Mouse (Mus musculus): ENCODE results near the gene Rgcc. TPM values are rescaled to one million over a fixed set of nuclear protein-coding genes. Genes with fewer than 3 reads are reported as not detected.

Gene Rgcc
- 52.8 TPM in 2 replicates for polyA plus RNA-seq (2014; fragmentation: Nextera tagmentation; extraction: Ambion mirVana)

GRCm38 (mm10) chr14:79301466-79301875 lies at the start of gene Rgcc:
TSS of gene Rgcc (minus strand) at chr14:79301645.
- Histone ChIP-seq H3K4me2 (ENCODE audit: low read depth, low read length) (peak within 1 kb of the TSS; percentile 99), H3K9me3 (replicated peaks; ENCODE audit: control insufficient read depth, low read length) (no peaks in the 10 kb centered on the region), H3K27ac (replicated peaks; ENCODE audit: low read depth, low read length) (0 out of 2 replicates have a peak within 1 kb of the TSS, but pooled peaks have one; percentile 1), H3K9ac (replicated peaks; ENCODE audit: low read length) (peak within 1 kb of the TSS; percentile 65), H3K36me3 (replicated peaks; ENCODE audit: control insufficient read depth, insufficient read depth, low read depth, low read length) (no peaks in the 10 kb centered on the region), H3K27me3 (ENCODE audit: control insufficient read depth, insufficient read depth, low read length) (no peaks in the 10 kb centered on the region; the same call in 1 of the 2 replicates), H3K4me3 (ENCODE audit: low read depth, low read length) (peak within 1 kb of the TSS; percentile 55), H3K4me1 (ENCODE audit: control insufficient read depth, insufficient read depth, low read length) (peaks cover 5% of the 10 kb centered on the region)
- peak; percentile 97 for ATAC-seq (replicated peaks; ENCODE audit: insufficient number of reproducible peaks, low FRiP score, low TSS enrichment, low read depth)
- peak; percentile 95 for DNase-seq (ENCODE audit: low spot score)
- under 1% methylated on average over 34 of the region's 34 CpGs for WGBS

GRCm38 (mm10) chr14:79346384-79346783 lies 44.9 kb upstream of the Rgcc start:
- H3K9me3 ChIP-seq (replicated peaks; ENCODE audit: control insufficient read depth, low read length): no peaks in the 10 kb centered on the region; the same call in 1 of the 2 replicates
- 79% methylated on average over 3 of the region's 3 CpGs for WGBS
- no peak overlapping the region for H3K27ac ChIP-seq (replicated peaks; ENCODE audit: low read depth, low read length)
- ATAC-seq (replicated peaks; ENCODE audit: insufficient number of reproducible peaks, low FRiP score, low TSS enrichment, low read depth) (no peak), DNase-seq (ENCODE audit: low spot score) (no peak)
- no peak overlapping the region for H3K4me2 ChIP-seq (ENCODE audit: low read depth, low read length)
- no peak overlapping the region for H3K4me3 ChIP-seq (ENCODE audit: low read depth, low read length)
- no peaks in the 10 kb centered on the region for H3K27me3 ChIP-seq (ENCODE audit: control insufficient read depth, insufficient read depth, low read length)
- peaks cover 15% of the 10 kb centered on the region for H3K36me3 ChIP-seq (replicated peaks; ENCODE audit: control insufficient read depth, insufficient read depth, low read depth, low read length)
- H3K4me1 ChIP-seq (ENCODE audit: control insufficient read depth, insufficient read depth, low read length): no peaks in the 10 kb centered on the region
- no peak overlapping the region for H3K9ac ChIP-seq (replicated peaks; ENCODE audit: low read length)

GRCm38 (mm10) chr14:79335613-79336012 lies 34.2 kb upstream of the Rgcc start:
- Histone ChIP-seq H3K9ac (replicated peaks; ENCODE audit: low read length) (no peak overlapping the region), H3K36me3 (replicated peaks; ENCODE audit: control insufficient read depth, insufficient read depth, low read depth, low read length) (peaks cover 2% of the 10 kb centered on the region), H3K9me3 (replicated peaks; ENCODE audit: control insufficient read depth, low read length) (no peaks in the 10 kb centered on the region), H3K4me3 (ENCODE audit: low read depth, low read length) (no peak overlapping the region), H3K4me2 (ENCODE audit: low read depth, low read length) (no peak overlapping the region), H3K27ac (replicated peaks; ENCODE audit: low read depth, low read length) (no peak overlapping the region), H3K27me3 (ENCODE audit: control insufficient read depth, insufficient read depth, low read length) (no peaks in the 10 kb centered on the region), H3K4me1 (ENCODE audit: control insufficient read depth, insufficient read depth, low read length) (no peaks in the 10 kb centered on the region)
- WGBS: 86% methylated on average over 3 of the region's 3 CpGs
- no peak for DNase-seq (ENCODE audit: low spot score)
- no peak for ATAC-seq (replicated peaks; ENCODE audit: insufficient number of reproducible peaks, low FRiP score, low TSS enrichment, low read depth)

- DNase-seq (ENCODE audit: low spot score): no peak
- H3K4me2 ChIP-seq (ENCODE audit: low read depth, low read length): no peak overlapping the region
- H3K36me3 ChIP-seq (replicated peaks; ENCODE audit: control insufficient read depth, insufficient read depth, low read depth, low read length): no peaks in the 10 kb centered on the region; the same call in 1 of the 2 replicates
- no peaks in the 10 kb centered on the region for H3K4me1 ChIP-seq (ENCODE audit: control insufficient read depth, insufficient read depth, low read length)
- H3K4me3 ChIP-seq (ENCODE audit: low read depth, low read length): no peak overlapping the region
- H3K9ac ChIP-seq (replicated peaks; ENCODE audit: low read length): no peak overlapping the region
- no peak for ATAC-seq (replicated peaks; ENCODE audit: insufficient number of reproducible peaks, low FRiP score, low TSS enrichment, low read depth)
- 67% methylated on average over 7 of the region's 7 CpGs for WGBS
- no peaks in the 10 kb centered on the region for H3K27me3 ChIP-seq (ENCODE audit: control insufficient read depth, insufficient read depth, low read length)
- no peaks in the 10 kb centered on the region for H3K9me3 ChIP-seq (replicated peaks; ENCODE audit: control insufficient read depth, low read length)
- H3K27ac ChIP-seq (replicated peaks; ENCODE audit: low read depth, low read length): no peak overlapping the region
Observed at GRCm38 (mm10) chr14:79331936-79332335, 30.5 kb upstream of the Rgcc start.

GRCm38 (mm10) chr14:79330944-79331561 lies 29.6 kb upstream of the Rgcc start:
- Histone ChIP-seq H3K4me2 (ENCODE audit: low read depth, low read length) (peak overlapping the region; percentile 13; the same call in 1 of the 2 replicates), H3K27ac (replicated peaks; ENCODE audit: low read depth, low read length) (no peak overlapping the region; the same call in 1 of the 2 replicates), H3K9me3 (replicated peaks; ENCODE audit: control insufficient read depth, low read length) (no peaks in the 10 kb centered on the region), H3K9ac (replicated peaks; ENCODE audit: low read length) (no peak overlapping the region), H3K4me1 (ENCODE audit: control insufficient read depth, insufficient read depth, low read length) (no peaks in the 10 kb centered on the region), H3K36me3 (replicated peaks; ENCODE audit: control insufficient read depth, insufficient read depth, low read depth, low read length) (no peaks in the 10 kb centered on the region), H3K27me3 (ENCODE audit: control insufficient read depth, insufficient read depth, low read length) (no peaks in the 10 kb centered on the region), H3K4me3 (ENCODE audit: low read depth, low read length) (no peak overlapping the region)
- 51% methylated on average over 16 of the region's 16 CpGs for whole genome bisulfite sequencing
- DNase-seq (ENCODE audit: low spot score) (no peak), ATAC-seq (replicated peaks; ENCODE audit: insufficient number of reproducible peaks, low FRiP score, low TSS enrichment, low read depth) (no peak)

GRCm38 (mm10) chr14:79327033-79327432 lies 25.6 kb upstream of the Rgcc start:
- WGBS: 33% methylated on average over 5 of the region's 5 CpGs
- Histone ChIP-seq H3K4me2 (ENCODE audit: low read depth, low read length) (no peak overlapping the region), H3K27me3 (ENCODE audit: control insufficient read depth, insufficient read depth, low read length) (no peaks in the 10 kb centered on the region), H3K4me3 (ENCODE audit: low read depth, low read length) (no peak overlapping the region), H3K27ac (replicated peaks; ENCODE audit: low read depth, low read length) (no peak overlapping the region), H3K4me1 (ENCODE audit: control insufficient read depth, insufficient read depth, low read length) (no peaks in the 10 kb centered on the region), H3K36me3 (replicated peaks; ENCODE audit: control insufficient read depth, insufficient read depth, low read depth, low read length) (no peaks in the 10 kb centered on the region), H3K9me3 (replicated peaks; ENCODE audit: control insufficient read depth, low read length) (no peaks in the 10 kb centered on the region), H3K9ac (replicated peaks; ENCODE audit: low read length) (no peak overlapping the region)
- DNase-seq (ENCODE audit: low spot score) (peak; percentile 66), ATAC-seq (replicated peaks; ENCODE audit: insufficient number of reproducible peaks, low FRiP score, low TSS enrichment, low read depth) (no peak)

- no peak overlapping the region for H3K4me3 ChIP-seq (ENCODE audit: low read depth, low read length)
- ATAC-seq (replicated peaks; ENCODE audit: insufficient number of reproducible peaks, low FRiP score, low TSS enrichment, low read depth) (no peak), DNase-seq (ENCODE audit: low spot score) (no peak)
- no peaks in the 10 kb centered on the region for H3K9me3 ChIP-seq (replicated peaks; ENCODE audit: control insufficient read depth, low read length)
- no peaks in the 10 kb centered on the region for H3K4me1 ChIP-seq (ENCODE audit: control insufficient read depth, insufficient read depth, low read length)
- H3K27ac ChIP-seq (replicated peaks; ENCODE audit: low read depth, low read length): no peak overlapping the region
- H3K27me3 ChIP-seq (ENCODE audit: control insufficient read depth, insufficient read depth, low read length): no peaks in the 10 kb centered on the region
- WGBS: 77% methylated on average over 10 of the region's 10 CpGs
- no peak overlapping the region for H3K4me2 ChIP-seq (ENCODE audit: low read depth, low read length)
- H3K9ac ChIP-seq (replicated peaks; ENCODE audit: low read length): no peak overlapping the region
- H3K36me3 ChIP-seq (replicated peaks; ENCODE audit: control insufficient read depth, insufficient read depth, low read depth, low read length): no peaks in the 10 kb centered on the region
Observed at GRCm38 (mm10) chr14:79324112-79324840, 22.8 kb upstream of the Rgcc start.

GRCm38 (mm10) chr14:79321881-79322280 lies 20.4 kb upstream of the Rgcc start:
- H3K9ac ChIP-seq (replicated peaks; ENCODE audit: low read length): no peak overlapping the region
- H3K27me3 ChIP-seq (ENCODE audit: control insufficient read depth, insufficient read depth, low read length): no peaks in the 10 kb centered on the region
- H3K4me3 ChIP-seq (ENCODE audit: low read depth, low read length): no peak overlapping the region
- no peaks in the 10 kb centered on the region for H3K36me3 ChIP-seq (replicated peaks; ENCODE audit: control insufficient read depth, insufficient read depth, low read depth, low read length)
- 90% methylated on average over 5 of the region's 5 CpGs for WGBS
- ATAC-seq (replicated peaks; ENCODE audit: insufficient number of reproducible peaks, low FRiP score, low TSS enrichment, low read depth): no peak
- no peak overlapping the region for H3K4me2 ChIP-seq (ENCODE audit: low read depth, low read length)
- H3K9me3 ChIP-seq (replicated peaks; ENCODE audit: control insufficient read depth, low read length): no peaks in the 10 kb centered on the region
- no peaks in the 10 kb centered on the region for H3K4me1 ChIP-seq (ENCODE audit: control insufficient read depth, insufficient read depth, low read length)
- no peak overlapping the region for H3K27ac ChIP-seq (replicated peaks; ENCODE audit: low read depth, low read length)
- no peak for DNase-seq (ENCODE audit: low spot score)

Measured in embryonic facial prominence, embryonic 11.5 days (tissue).